Mouse (Mus musculus) cerebellum, postnatal 4 days (tissue): ENCODE data around the gene Sat2.

Experiments used
- DNase-seq, 2 experiments: peaks; one replicate each; pipeline ENCODE4 v3.0.0; 2022; ENCODE audit warnings: low spot score in 2 of 2, mixed read lengths in 1 of 2

The Sat2 gene

DNA sequence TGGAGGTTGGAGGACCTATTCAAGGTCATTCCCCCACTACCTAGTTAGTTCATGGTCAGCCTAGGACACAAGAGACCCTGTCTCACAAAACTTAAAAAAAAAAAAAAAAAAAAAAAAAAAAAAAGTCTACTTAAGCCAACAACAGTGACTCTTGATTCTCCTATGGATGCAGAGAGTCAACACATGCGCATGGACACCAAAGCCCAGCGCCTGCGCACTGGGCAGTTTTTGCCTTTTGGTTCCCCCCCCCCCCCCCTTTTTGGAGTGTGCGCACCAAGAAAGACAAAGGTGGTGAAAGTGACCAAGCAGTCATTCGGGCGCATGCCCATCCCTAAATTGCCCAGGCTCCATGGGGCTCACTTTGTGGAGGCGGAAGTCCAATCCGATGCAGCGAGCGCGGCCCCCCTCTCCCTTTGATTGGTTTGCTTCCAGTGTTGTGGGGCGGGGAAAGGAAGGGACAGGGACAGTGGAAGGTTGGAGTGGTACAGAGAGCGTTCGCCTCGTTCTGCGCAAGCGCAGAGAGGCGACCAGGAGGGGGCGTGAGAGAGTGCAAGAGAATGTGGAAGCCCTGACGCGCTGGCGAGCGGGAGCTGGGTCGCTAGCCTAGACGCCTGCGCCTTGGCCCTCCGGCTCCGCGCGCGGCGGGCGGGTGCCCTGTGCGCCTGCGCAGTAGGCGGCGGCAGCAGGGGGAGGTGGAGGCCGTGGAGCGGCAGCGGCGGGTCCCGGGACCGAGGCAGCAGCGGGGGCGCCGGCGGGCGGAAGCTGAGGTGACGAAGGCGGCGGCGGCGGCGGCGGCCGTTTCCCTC, 10.7 kb downstream of the Sat2 start, which contains the start of gene Fxr2:
TSS of gene Fxr2 (plus strand) at position 707 of the 806 bp plus-strand sequence.
- DNase-seq = peak; percentile 100

DNA sequence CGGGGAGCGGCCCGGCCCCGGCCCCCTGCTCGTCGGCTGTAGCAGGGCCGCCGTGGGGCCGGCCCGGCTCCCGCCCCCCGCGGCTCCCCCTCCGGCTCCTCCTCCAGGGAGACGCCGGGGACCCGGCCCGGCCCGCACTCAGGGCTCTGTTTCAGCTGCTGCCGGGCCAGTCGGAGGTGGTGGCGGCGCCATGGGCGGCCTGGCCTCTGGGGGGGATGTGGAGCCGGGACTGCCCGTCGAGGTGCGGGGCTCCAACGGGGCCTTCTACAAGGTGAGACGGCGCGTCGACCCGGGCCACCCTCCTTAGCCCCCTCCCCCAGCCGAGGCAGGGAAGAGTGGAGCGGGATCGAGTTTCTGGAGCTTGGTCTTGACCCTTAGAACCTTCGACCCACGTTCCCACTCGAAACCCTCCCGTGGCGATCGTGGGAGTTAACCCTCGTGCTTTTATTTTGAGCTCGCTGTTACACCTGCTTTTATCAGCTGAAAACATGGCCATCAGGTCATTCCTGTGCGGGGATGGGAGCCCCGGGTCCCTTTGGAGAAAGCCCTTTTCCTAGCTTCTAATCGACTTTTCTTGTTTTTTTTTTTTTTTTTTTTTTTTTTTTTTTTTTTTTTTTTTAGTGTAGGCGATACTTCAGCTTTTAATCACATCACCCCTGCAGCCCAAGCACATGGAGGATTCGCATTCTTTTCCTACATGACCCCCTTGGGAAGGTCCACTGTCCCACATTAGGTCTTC, 11.5 kb downstream of the Sat2 start:
- no peak for DNase-seq

DNA sequence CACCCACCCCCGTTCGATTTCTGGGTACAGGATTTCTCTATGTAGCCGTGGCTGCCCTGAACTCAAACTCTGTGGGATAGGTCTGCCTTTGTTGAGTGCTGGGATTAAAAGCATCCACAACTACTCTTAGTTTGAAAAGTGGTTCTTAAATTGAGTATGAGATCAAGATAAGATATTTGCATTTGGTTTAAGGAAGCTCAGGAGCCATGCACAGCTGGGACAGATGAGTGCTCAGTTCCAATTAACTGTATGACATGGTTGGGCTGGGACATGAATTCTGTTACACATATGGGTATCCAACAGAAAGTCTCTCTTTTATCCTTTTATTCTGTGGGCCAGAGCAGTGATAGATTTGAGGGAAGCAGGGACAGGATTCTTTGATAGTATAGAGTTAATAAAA, 13.6 kb downstream of the Sat2 start:
- no peak for DNase-seq

DNA sequence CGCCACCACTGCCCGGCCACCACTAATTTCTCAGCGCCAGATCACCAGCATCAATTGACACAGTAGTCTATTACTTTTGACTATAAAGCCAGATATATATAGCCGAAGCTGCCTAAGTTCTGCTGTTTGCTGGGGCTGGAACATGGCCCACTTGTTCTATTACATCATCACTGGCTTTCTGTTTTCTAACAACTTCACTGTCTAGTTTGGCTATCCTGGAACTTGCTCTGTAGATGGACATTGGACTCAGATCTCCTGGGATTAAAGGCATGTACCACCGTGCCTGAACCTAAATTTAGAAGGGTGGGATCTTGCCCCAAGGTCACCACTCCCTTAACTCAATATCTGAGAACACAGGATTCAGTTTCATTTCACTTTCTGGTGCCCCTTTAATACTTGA, 24.0 kb downstream of the Sat2 start:
- no peak for DNase-seq

DNA sequence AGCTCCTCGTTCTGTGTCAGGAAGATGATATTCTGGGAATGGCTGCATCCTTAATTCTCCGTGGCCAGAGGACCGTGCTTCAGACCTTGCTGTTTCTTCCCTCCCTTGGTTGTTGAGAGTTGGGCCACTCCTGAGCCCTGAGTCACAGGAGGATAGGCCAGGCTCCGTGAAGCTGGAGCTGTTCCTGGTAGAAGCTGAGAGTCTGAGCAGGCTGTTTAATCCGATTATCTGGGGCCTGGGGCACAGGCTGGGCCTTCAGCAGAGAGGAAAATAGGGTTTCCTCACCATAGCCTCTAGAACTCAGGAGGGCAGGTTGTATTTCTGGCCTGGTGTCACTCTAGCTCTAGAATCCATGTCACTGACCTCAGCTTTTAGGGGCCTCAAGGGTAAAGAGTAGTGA, 31.6 kb downstream of the Sat2 start:
- DNase-seq = no peak

DNA sequence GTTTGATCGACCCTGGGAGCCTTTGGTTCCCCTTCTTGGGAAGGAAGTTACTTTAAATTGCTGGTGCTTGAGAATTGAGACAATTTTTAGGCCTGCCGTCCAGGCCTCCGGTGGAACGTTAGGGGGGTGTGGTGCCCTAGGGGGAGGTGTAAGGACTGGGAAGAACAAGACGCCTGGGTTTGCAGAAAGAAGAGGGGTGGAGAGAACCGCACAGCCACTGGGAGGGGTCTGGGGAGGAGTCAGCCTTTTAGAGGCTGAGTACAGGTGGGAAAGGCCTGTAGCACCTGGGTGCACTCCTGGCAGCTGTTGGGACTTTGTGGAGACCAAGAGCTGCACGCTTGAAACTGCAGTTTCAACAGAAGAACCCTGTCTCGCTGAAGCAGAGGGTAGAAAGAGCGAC, 32.9 kb downstream of the Sat2 start:
- DNase-seq = no peak

DNA sequence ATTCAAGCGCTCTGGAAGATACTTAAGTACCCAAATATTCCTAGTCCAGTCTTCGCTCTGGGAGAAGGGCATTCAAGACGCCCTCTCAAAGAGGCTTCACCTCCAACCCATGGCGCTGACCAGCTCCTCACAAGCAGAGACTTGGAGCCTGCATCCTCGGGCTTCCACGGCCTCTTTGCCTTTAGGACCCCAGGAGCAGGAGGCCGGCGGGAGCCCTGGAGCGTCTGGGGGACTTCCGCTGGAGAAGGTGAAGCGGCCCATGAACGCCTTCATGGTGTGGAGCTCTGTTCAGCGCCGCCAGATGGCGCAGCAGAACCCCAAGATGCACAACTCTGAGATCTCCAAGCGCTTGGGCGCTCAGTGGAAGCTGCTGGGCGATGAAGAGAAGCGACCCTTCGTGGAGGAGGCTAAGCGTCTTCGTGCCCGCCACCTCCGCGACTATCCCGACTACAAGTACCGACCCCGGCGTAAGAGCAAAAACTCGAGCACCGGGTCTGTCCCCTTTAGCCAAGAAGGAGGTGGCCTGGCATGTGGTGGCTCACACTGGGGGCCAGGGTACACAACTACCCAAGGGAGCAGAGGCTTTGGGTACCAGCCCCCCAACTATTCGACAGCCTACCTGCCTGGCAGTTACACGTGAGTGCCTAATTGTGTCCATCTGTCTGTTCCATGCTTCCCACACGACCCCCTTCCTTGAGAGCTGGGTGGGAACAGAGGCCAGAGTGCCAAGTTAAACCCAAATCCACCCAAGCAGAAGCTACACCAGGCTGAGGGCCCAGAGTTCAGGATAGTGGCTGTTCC, 33.6 kb downstream of the Sat2 start, which contains the start of gene Sox15:
TSS of gene Sox15 (plus strand) at position 51 of the 801 bp plus-strand sequence.
- peak; percentile 54 to 77 for DNase-seq

DNA sequence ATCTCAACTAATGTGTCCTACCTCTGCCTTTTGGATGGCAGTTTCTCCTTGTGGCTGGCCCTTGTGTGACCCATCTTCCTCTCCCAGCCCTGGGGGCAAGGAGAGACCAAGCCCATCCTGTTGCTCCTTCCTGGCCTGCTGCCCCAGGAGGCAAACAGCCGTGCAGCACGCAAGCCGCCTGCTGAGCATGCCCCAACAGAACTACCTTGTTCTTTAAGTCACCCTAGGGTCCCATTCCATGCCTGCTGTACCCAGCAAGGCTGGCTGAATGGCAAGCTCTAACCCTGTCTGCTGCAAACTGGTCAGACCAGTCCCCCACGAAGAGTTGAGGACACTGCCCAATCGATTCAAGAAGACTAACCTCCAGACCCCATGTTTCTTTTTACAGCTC, 34.2 kb downstream of the Sat2 start:
- no peak for DNase-seq

DNA sequence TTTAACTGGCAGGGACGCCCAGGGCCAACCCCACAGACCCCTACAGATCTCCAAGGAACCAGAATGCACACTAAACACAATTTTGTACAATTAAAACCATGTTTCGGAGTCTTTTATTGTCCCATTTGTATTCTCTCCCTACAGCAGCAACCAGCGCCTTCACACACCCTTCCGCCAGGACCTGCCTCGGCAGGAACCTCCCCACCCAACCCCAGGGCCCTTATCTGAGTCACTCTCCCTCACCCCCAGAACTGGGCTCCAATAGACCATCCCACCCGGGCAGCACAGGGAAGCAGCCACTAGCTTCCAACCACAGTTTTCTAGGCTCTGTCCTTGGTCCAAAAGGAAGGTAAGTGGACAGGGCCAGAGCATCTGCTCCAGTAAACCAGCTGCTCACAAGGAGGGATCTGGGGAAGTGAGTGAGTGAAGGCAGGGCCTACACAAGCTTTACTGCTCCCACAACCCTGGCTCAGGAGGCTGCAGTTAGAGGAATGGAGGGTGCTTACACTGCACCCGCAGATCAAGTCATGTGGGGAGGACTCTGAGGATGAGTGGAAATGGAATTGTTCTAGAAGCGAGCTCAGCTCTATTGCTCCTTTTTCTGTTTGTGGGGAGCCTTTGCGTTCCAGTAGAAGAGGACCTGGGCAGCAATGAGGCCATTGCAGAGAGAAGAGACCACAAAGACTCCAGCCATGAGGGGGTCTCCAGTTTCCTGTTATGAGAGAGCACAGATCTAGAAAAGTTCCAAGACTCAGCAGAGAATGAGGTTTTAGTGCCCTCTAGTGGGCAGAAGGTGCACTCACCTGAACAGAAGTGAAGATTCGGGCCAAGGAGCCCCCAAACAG, 35.0 kb downstream of the Sat2 start:
- DNase-seq = peak in 1 of 2 experiments; percentile 59

DNA sequence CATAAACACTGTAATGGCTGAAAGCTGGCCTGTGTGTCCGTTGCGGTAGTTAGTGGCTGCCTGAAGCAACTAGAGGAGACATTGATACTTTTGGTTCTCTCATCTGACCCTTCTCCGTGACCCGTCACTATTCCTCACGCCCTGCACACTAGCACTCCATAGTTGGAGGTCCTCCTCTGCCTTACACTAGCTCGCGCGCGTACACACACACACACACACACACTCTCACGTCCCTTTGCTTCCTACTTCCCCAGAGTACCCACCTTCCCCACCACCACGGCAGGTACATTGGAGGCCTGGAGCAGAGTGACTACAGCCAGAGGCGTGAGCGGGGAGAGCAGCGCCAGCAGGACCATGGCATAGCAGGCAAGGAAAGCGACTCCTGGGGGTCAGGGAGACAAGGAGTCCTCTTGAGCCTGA, 35.6 kb downstream of the Sat2 start:
- DNase-seq = no peak

DNA sequence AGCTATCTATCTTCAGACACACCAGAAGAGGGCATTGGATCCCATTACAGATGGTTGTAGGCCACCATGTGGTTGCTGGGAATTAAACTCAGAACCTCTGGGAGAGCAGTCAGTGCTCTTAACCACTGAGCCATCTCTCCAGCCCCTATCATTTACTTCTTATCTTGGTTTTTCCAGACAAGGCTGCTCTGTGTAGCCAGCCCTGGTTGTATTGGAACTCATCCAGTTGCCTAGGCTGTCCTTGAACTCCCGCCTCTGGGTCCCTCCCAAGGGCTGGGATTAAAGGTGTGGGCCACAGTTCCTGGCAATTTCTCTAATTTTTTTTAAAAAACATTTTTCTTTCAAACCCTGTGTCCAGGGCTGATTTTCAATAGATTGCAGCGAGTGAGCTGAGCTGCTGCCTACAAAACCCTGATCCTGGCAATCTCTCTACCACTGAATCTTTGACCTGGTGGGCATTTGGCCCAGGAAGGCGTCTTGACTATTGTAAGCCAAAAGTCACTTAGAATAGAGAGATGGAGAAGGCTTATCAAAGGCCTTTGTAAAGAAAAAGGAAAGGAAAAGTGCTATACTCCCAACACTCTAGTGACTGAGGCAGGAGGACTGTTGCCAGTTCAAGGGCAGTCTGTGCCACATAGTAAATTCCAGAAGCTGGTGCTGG, 39.5 kb downstream of the Sat2 start:
- no peak for DNase-seq

DNA sequence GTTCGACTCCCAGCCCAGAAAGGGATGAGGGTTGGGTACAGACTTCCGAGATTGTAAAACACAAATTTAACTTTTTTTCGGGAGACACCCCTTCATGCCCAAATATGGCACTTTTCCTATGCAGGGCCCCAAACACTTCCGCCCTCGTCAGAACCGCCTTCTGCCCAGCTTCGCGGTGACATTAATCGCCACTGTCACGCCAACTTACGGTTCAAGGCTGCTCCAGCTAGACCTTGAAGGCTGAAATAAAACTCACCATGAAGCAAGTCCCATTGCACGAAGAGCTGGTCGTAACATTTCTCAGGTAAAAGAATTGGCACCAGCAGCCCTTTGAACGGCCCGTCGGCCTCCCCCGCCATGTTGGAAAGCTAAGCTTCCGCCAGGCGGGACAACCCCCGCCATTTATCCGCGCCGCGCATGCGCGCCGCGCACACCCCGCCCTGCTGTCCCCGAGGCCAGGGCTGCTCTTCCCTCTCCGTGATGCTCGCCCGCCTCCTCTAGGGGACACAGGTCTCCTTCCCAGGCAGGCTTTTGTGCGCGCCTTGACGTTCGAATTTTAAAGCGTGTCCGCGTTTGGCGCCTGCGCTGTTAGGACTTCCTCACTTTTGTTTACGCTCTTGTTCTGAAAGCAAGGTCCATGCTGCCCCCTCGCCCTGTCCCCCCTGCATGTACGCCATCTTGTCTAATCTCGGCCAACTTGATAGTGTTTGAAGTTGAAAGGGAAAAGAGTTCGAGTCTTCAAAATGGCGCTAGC, 40.6 kb downstream of the Sat2 start, which contains the start of gene Mpdu1:
TSS of gene Mpdu1 (minus strand) at position 430 of the 754 bp plus-strand sequence.
- peak; percentile 82 to 92 for DNase-seq

DNA sequence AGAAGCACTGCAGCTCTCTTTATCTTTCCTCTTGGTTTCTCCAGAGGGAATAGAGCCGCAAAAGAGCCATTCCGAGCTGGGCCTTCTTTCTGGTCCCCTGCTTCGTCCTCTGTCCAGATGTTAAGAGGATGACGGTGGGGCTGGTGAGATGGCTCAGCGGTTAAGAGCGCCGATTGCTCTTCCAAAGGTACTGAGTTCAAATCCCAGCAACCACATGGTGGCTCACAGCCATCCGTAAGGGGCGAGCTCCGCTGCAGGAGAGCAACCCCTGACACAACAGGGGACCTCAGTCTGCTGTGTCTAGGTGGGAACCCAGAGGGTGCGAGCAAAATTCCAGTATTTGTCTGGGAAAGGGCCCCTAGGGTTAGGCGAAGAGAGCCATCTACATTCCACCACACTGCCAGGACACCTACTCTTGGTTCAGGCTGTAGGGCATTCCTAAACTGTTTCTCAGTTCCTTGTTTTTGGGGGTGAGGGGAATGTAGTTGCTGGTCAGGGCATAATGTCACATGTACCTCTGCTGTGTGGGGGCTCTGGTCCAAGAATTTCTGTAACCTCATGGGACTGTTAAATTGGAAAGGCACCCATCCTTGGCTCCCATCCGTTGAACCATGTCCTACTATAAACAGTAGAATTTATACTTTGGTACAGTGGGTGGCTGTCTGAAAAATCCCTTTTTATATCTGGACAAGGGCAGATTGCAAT, 41.3 kb downstream of the Sat2 start:
- no peak for DNase-seq

DNA sequence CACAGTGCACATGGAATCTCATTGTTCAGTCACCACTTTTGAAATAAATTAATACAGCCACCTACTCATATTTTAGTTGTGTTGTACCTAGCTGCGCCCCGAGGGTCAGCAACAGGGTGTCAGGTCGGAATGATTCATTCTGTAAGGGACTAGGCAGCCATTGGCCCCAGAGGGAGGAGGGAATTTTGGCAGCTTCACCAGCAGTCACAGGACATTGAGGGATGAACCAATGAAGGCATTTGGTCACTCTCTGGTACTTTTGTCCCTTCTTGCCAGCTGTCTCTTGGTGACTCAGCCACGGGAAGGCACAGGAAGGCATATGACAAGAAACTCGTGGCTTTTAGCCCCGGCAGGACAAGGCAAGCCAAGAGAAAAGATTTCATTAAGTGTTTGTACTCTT, 42.0 kb downstream of the Sat2 start:
- no peak for DNase-seq

DNA sequence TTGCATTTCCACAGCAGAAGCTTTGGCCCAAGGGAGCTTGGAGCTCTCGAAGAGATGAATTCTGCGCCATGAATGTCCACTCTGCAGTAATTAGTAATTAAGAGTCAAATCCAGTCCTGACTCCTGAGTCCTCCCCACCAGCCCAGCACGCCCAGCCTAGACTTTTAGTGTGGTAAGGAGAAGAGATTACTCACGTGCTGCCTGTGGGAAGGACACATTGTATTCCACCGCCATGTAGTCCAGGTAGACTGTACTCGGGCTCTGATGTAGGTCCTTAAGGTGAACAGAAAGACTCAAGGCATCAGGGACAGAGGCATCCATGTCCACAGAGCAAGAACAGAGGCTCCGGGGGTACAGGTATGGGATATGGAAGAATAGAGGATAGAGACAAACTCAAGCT, 43.0 kb downstream of the Sat2 start:
- DNase-seq = no peak

DNA sequence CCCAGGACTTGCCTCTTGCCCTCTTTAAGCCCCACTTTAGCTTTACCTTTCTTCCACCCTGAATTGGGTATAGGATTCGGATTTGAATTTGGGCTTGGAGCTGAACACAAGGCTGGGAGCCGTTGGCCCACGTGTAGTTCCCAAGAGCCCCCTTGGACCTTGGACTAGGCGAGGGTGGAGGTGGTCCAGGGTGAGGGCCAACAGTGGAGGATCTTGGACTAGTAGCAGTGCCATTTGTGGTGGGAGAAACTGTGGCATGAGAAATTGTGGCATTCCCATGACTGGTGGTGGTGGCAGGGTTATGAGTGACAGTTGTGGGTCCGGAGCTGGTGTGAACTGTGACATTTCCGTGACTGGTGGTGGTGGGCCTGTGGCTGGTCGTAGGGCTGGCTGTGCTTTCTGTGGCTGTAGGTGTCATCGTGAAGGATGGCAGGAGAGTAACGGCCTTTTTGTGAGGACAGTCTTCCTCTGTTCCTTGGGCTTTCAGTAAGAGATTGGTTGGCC, 43.7 kb downstream of the Sat2 start:
- DNase-seq = no peak

DNA sequence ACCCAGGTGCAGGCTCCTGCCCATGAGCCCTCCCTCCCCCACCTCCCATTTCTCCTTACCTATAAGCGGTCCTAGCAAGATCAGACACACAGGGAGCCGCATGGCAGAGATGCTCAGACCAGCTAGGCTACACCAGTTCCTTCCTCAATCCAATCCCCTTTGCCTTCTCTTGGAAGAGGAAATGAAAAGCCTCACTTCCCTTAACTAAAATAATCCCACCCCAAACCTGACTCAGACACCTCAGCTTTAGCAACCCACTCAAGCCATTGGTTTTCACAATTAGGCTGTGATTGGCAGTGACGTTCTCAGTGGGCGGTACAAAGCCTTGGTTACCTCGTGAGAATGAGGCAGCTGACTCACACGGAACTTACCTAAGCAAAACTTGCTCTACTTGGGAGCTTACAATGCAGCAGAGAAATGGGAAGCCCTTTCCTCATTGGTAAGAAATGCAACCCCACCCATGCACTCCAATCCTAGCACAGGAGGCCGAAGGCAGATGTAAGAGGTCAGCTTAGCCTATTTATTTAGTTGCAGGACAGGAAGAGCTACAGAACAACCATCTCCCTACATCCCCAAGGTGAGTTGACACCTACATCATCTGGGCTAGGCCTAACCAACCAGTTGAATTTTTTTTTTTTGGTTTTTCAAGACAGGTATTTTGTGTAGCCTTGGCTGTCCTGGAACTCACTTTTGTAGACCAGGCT, 44.3 kb downstream of the Sat2 start, which contains the start of gene Cd68:
TSS of gene Cd68 (minus strand) at position 193 of the 704 bp plus-strand sequence.
- DNase-seq = no peak

DNA sequence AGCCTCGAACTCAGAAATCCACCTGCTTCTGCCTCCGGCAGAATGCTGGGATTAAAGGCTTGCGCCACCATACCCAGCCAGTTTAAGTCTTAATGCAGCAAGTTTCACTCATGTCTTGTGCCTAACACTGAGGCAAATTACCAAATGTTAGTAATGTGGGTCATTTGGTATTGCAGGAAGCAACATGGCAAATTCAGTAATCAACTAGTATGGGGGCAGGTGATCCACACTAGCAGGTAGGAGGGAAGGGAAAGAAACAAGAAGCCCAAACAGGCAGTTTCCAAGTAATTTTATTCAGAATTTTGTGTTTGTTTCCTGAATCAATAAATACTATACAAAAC, 44.8 kb downstream of the Sat2 start:
- DNase-seq = no peak
